Mouse (Mus musculus) G1E-ER4 (cell line): ENCODE measurements around the gene Fam213a. TPM values are rescaled to one million over a fixed set of nuclear protein-coding genes. Genes with fewer than 3 reads are reported as not detected.

ENCODE experiments used
- GATA1 ChIP-seq: IDR thresholded peaks from one replicate; pipeline ENCODE4 v1.8.0; 2012; ENCODE audit warnings: low read length, inconsistent platforms
- polyA plus RNA-seq: library from polyadenylated mRNA; stranded (reverse); fragments of >175 nt; gene quantifications from 2 replicates; pipeline ENCODE4 v1.2.3, GENCODE M21; 2012

Fam213a gene
- 13.4 and 16.4 TPM in 2 replicates for polyA plus RNA-seq

- TF ChIP-seq GATA1, result no peak
Observed at GRCm38 (mm10) chr14:41013630-41014613, at the start of gene Fam213a. TSS of gene Fam213a (minus strand) at chr14:41013788.

GRCm38 (mm10) chr14:41052481-41052880 is 38.9 kb upstream of the Fam213a start:
- no peak for TF ChIP-seq GATA1

GRCm38 (mm10) chr14:41050471-41050870 is 36.9 kb upstream of the Fam213a start:
- TF ChIP-seq GATA1, result no peak

GRCm38 (mm10) chr14:41047402-41047801 is 33.8 kb upstream of the Fam213a start:
- no peak for TF ChIP-seq GATA1

GRCm38 (mm10) chr14:41035146-41035798 is 21.7 kb upstream of the Fam213a start:
- TF ChIP-seq GATA1, result no peak

GRCm38 (mm10) chr14:41033135-41034110 is 19.8 kb upstream of the Fam213a start:
- TF ChIP-seq GATA1, result no peak

- no peak for TF ChIP-seq GATA1
Observed at GRCm38 (mm10) chr14:41030989-41031513, 17.5 kb upstream of the Fam213a start.

- no peak for TF ChIP-seq GATA1
Observed at GRCm38 (mm10) chr14:41029303-41029702, 15.7 kb upstream of the Fam213a start.

- TF ChIP-seq GATA1, result peak; percentile 89
Observed at GRCm38 (mm10) chr14:41025594-41026284, 12.2 kb upstream of the Fam213a start.

GRCm38 (mm10) chr14:41025087-41025486 is 11.5 kb upstream of the Fam213a start:
- TF ChIP-seq GATA1, result no peak

- no peak for TF ChIP-seq GATA1
Observed at GRCm38 (mm10) chr14:41021246-41021645, 7.7 kb upstream of the Fam213a start.

GRCm38 (mm10) chr14:41017460-41017859 is 3.9 kb upstream of the Fam213a start:
- no peak for TF ChIP-seq GATA1

- no peak for TF ChIP-seq GATA1
Observed at GRCm38 (mm10) chr14:41014701-41015240, 1.2 kb upstream of the Fam213a start.

GRCm38 (mm10) chr14:41013143-41013542 is 445 bp downstream of the Fam213a start:
- TF ChIP-seq GATA1, result no peak
